Mouse (Mus musculus): ENCODE results near the gene Cd200r2. TPM values are rescaled to one million over a fixed set of nuclear protein-coding genes. Genes with fewer than 3 reads are reported as not detected.

The Cd200r2 gene
- not detected for total RNA-seq (2021)
- long read RNA-seq = 0 reads

DNA sequence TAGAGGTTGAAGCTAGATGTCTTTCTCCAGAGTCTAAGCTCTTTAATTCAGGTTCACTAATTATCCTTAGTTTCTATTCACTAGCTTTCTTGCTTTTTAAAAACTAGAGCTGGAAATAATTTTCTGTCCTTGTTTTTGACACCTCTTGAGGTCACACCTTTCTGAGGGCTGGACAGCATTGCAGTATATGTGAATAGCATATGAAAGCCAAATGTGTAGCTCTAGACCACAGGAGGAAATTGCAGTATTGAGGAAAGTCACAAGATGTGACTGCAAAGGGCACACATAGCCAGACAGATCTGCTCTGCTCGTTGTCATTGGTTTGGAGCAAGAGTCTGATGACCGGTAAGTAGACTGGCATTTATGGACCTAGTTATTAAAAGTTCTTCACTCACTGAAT, at the start of gene Cd200r2:
Gene Cd200r2 (plus strand): TSS at position 301 of the 400 bp plus-strand sequence.
- no peak for DNase-seq (ENCODE audit: low spot score in 2 of 2)

- no peak for DNase-seq (ENCODE audit: low spot score in 2 of 2)
These were observed 48.9 kb upstream of the Cd200r2 start for GRCm38 (mm10) chr16:44818010-44818409.

GRCm38 (mm10) chr16:44820545-44820944, 46.4 kb upstream of the Cd200r2 start:
- no peak for DNase-seq (ENCODE audit: low spot score in 2 of 2)

DNA sequence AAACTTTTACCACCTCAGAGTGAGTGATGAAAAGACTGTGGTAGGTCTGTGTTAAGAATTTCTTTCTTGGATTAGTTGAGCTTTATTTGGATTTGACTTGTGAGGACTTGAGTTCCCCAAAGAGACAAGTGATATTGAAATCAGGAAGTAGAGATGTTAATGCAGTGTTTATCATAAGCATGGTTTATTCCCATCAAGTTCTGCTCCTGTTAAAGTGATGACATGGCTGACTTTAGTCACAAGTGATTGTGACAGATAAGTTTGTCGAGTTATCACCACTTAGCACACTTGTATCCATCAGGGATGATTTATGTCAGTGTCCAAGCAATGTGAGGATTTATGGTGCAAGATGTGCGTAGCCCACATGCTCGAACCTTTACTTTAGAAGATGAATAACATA, 34.6 kb upstream of the Cd200r2 start:
- DNase-seq (ENCODE audit: low spot score in 2 of 2) = no peak

- peak in 1 of 2 experiments; percentile 12 for DNase-seq (ENCODE audit: low spot score in 2 of 2)
These were observed 33.7 kb upstream of the Cd200r2 start for GRCm38 (mm10) chr16:44833189-44833588.

- DNase-seq (ENCODE audit: low spot score in 2 of 2) = no peak
These were observed 8.3 kb downstream of the Cd200r2 start for GRCm38 (mm10) chr16:44875178-44875577.

GRCm38 (mm10) chr16:44876625-44877024, 9.7 kb downstream of the Cd200r2 start:
- DNase-seq (ENCODE audit: low spot score in 2 of 2) = no peak

DNA sequence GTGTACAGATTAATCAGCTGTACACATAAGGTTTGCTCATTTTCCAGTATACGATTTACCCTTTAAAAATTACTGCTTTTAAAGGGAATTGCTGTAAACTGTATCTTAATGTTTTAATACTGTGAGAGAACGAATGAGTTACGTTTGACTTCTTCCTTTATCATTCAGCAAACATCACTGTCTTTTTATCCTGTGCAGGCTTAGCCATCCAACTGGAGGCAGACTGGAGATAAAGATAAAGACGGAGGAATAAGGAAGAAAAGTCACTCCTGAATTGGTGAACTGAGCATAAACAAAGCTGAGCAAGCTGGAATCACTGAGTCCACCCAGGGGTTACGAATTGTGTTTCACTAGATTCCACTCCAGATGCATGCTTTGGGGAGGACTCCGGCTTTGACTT, 10.7 kb downstream of the Cd200r2 start:
- DNase-seq (ENCODE audit: low spot score in 2 of 2) = no peak

DNA sequence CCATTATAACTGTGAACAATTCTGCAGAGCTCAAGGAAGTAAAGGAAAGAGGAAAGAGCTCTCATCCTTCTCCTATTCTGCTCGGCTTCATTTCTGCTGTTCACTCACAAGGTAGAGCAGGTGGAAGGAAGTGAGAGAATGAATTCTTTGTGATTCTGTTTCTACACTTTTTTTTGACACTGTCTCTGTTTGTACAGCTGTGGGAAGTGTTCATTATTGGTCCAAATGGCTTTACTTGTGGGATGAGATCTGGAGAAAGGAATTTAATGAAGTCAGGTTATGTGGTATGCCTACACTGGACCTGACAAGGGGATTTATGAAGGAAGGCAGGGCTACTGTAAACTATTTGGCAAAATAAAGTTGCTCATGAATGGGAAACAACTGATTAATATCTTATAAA, 23.9 kb downstream of the Cd200r2 start:
- no peak for DNase-seq (ENCODE audit: low spot score in 2 of 2)

DNA sequence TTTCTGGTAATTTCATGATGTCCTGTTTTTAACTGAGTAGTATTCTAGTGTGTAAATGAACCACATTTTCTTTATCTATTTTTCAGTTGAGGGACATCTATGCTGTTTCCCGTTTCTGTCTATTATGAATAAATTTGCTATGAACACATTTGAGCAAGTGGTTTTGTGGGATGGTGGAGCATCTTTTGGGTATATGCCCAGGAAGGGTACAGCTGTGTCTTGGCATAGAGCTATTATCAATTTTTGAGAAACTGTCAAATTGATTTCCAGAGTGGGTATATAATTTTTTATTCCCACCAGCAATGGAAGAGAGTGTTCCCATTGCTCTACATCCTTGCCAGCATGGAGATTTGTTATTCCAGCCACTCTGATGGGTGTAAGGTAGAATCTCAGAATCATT, 65.1 kb downstream of the Cd200r2 start:
- peak; percentile 23 to 72 for DNase-seq (ENCODE audit: low spot score in 2 of 2)

GRCm38 (mm10) chr16:44943468-44943867, 76.6 kb downstream of the Cd200r2 start, which contains the start of gene Cd200r3:
TSS of gene Cd200r3 (plus strand) at chr16:44943678.
- DNase-seq (ENCODE audit: low spot score in 2 of 2) = no peak

DNA sequence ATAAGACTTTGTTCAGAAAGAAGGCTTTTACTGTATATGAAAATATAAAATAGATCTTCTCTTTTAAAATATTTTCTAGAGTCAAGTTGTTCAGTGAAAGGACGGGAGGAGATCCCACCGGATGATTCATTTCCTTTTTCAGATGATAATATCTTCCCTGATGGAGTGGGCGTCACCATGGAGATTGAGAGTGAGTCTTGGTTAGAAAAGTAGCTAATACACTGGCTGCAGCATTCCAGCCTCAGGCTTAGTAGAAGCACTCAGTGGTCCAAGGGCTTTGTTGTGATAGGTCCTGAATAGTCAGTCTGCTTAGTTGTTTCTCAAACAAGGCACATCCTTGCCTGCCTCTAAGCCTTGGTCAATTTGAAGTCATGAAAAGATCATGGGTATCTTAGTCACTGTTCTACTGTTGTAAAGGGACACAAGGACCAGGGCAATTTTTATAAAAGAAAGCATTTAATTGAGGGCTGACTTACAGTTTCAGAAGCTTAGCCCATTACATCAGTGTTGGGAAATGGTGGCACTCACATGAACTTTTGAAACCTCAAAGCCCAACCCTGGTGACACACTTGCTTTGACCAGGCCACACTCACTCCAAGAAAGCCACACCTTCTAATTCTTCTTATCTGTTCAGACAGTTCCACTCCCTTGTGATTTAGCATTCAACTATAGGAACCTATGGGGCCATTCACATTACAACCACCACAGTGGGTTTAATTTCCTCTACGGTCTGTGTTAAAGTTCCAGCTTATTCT, 84.6 kb downstream of the Cd200r2 start:
- peak; percentile 6 to 24 for DNase-seq (ENCODE audit: low spot score in 2 of 2)

- DNase-seq (ENCODE audit: low spot score in 2 of 2) = no peak
These were observed 95.4 kb downstream of the Cd200r2 start for GRCm38 (mm10) chr16:44962296-44962695.

- no peak for DNase-seq (ENCODE audit: low spot score in 2 of 2)
These were observed 95.9 kb downstream of the Cd200r2 start for GRCm38 (mm10) chr16:44962777-44963176.

DNA sequence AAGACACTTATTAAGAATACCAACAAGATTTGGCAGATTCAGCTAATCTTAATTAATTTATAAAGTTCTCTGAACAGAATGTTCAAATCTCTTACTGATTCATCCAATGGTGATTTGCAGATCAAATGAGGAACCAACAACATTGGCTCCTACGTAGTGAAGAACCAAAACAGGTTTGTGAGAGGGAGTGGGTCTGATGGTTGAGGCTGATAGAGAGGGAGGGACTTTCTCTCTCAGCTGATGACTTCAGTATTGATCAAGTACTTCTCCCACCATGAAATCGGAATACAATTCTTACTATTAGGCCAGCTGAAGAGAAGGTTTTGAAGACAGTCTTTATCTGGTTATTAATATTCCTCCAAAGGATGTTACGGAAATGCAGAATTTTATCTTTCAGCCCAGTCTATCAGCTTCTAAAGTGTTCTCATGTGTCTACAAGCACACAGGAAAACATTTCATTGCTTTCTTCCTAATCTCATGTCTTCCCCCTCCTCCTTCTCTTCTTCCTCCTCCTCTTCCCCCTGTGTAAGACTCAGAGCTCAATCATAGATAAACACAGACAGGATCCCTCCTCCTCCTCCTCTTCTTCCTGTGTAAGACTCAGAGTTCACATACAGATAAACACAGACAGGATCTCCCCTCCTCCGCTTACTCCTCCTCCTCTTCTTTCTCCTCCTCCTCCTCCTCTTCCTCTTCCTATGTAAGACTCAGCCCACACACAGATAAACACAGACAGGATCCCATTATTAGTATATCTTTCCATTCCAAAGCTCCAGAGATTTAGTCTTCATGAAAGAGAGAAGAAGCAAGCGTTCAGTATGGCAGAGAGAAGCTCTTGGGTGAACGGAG, 97.9 kb downstream of the Cd200r2 start:
- DNase-seq (ENCODE audit: low spot score in 2 of 2) = no peak

DNA sequence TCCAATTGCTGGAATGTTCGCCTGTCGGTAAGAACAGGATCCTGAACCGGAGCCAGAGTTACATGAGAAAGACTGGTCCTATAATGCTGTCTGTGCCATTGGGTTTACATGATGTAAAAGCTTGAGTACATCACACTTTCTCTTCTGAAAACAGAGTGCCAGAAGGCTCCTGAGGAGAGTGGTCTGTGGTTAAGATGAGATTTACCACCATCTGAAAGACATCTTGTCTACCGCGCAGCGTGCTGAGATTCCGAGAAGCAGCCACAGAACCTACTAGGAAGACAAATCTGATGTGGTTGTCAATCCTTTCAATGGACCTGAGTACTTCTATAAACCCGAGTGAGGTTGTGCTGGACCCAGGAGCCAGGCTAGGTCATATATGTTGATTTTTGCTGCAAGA, 98.5 kb downstream of the Cd200r2 start:
- DNase-seq (ENCODE audit: low spot score in 2 of 2) = no peak

Other genes with a start within 250 kb of the Cd200r2 start
- 1 to 10 TPM; 5.5 to 5.8 TPM for gene Nepro, start 142.8 kb upstream of the Cd200r2 start, total RNA-seq (2021)
- 10 to 100 TPM; 23.3 to 25.9 TPM for gene Gtpbp8, start 120.7 kb upstream of the Cd200r2 start, total RNA-seq (2021)
- under 1 TPM; 0.20 to 0.28 TPM for gene Cd200r1, start 101.4 kb upstream of the Cd200r2 start, total RNA-seq (2021)
- not detected for gene Cd200r4, start 55.4 kb upstream of the Cd200r2 start, total RNA-seq (2021)
- not detected for gene Cd200r3, start 76.6 kb downstream of the Cd200r2 start, total RNA-seq (2021)
- 1 to 10 TPM; 1.9 to 3.1 TPM for gene Ccdc80, start 226.3 kb downstream of the Cd200r2 start, total RNA-seq (2021)

All from layer of hippocampus, adult 18-20 months (tissue).